ENCODE assay signal across 30 mouse cellular contexts in genomic region chr3:54446889-54447288, GRCm38 (mm10).
A peak's percentile ranks its signal among the peaks of the same experiment; 100 is the strongest.
DNase-seq lines count a peak whose midpoint lies in the region; ATAC-seq and TF ChIP-seq lines count a peak whose summit lies in the region.
"Had no signal": no experiment of that assay in that cellular context is flagged by ENCODE, and none has a peak within 500 bp of the region (broad histone marks: within the 10 kb centered on the region; RNA-seq: fewer than 3 reads in every experiment).

No protein-coding gene starts in this region.

- no peak for TF ChIP-seq POLR2A in myocyte (IDR thresholded peaks at IDR 0.05; ENCODE audit: insufficient read length, low read depth)

- H3K27ac ChIP-seq in embryonic facial prominence, embryonic 14.5 days (replicated peaks; ENCODE audit: low read depth, low read length): peak overlapping the region; percentile 10; the same call in 1 of the 2 replicates
- no peak overlapping the region; the same call in 1 of the 2 replicates for H3K27ac ChIP-seq in embryonic facial prominence, embryonic 10.5 days (replicated peaks)
- peak overlapping the region; percentile 57 for H3K27ac ChIP-seq in midbrain, embryonic 10.5 days (replicated peaks)
- H3K27ac ChIP-seq in midbrain, embryonic 11.5 days (ENCODE audit: low read depth, low read length): no peak overlapping the region
- H3K27ac ChIP-seq: embryonic facial prominence, embryonic 12.5 days; forebrain, embryonic 10.5 days; forebrain, embryonic 13.5 days; gastrocnemius, adult 2 months; heart, embryonic 10.5 days; heart, embryonic 13.5 days; hindbrain, embryonic 13.5 days; intestine, embryonic 15.5 days had no signal

- no peak for DNase-seq in embryonic facial prominence, embryonic 14.5 days (ENCODE audit: low spot score)
- DNase-seq in embryonic facial prominence, embryonic 10.5 days (ENCODE audit: low spot score): no peak
- no peak for DNase-seq in midbrain, embryonic 10.5 days (ENCODE audit: low spot score)
- no peak for DNase-seq in midbrain, embryonic 11.5 days (ENCODE audit: low spot score, missing footprints)
- peak; percentile 83 for DNase-seq in NIH3T3 (ENCODE audit: low read depth)
- no peak for DNase-seq in layer of hippocampus, adult 11-12 months (ENCODE audit: low spot score)
- no peak for DNase-seq in layer of hippocampus, postnatal 10 days (ENCODE audit: low spot score in 2 of 2)
- DNase-seq: adrenal gland, postnatal 10 days; adrenal gland, postnatal 36 days; B cell, adult 2 months; cerebellum, adult 18-20 months; cerebellum, adult 9-10 months; cerebellum, postnatal 14 days; gastrocnemius, adult 2 months; gastrocnemius, postnatal 14 days; heart, adult 18-20 months; heart, postnatal 14 days; heart, postnatal 4 days had no signal

- peaks cover 6% of the 10 kb centered on the region; the same call in 1 of the 2 replicates for H3K4me1 ChIP-seq in embryonic facial prominence, embryonic 14.5 days (ENCODE audit: control insufficient read depth, insufficient read depth, low read length)
- peaks cover 8% of the 10 kb centered on the region for H3K4me1 ChIP-seq in embryonic facial prominence, embryonic 10.5 days
- H3K4me1 ChIP-seq in midbrain, embryonic 10.5 days: peaks cover 17% of the 10 kb centered on the region
- no peaks in the 10 kb centered on the region for H3K4me1 ChIP-seq in midbrain, embryonic 11.5 days (ENCODE audit: control insufficient read depth, insufficient read depth, low read length)
- H3K4me1 ChIP-seq: forebrain, embryonic 13.5 days; heart, embryonic 10.5 days; hindbrain, embryonic 13.5 days; intestine, embryonic 15.5 days had no signal

- no peaks in the 10 kb centered on the region for H3K27me3 ChIP-seq in embryonic facial prominence, embryonic 14.5 days (replicated peaks; ENCODE audit: control insufficient read depth, insufficient read depth, low read length)
- no peaks in the 10 kb centered on the region for H3K27me3 ChIP-seq in embryonic facial prominence, embryonic 10.5 days (replicated peaks; ENCODE audit: low read depth, poor library complexity, severe bottlenecking)
- H3K27me3 ChIP-seq in midbrain, embryonic 10.5 days (ENCODE audit: low read depth, poor library complexity, severe bottlenecking): no peaks in the 10 kb centered on the region
- H3K27me3 ChIP-seq in midbrain, embryonic 11.5 days (ENCODE audit: control insufficient read depth, insufficient read depth, low read length): no peaks in the 10 kb centered on the region
- H3K27me3 ChIP-seq in myocyte (ENCODE audit: control insufficient read depth, insufficient read depth, insufficient read length): no peaks in the 10 kb centered on the region
- H3K27me3 ChIP-seq: embryonic facial prominence, embryonic 12.5 days; forebrain, embryonic 13.5 days; heart, embryonic 13.5 days; hindbrain, embryonic 13.5 days; intestine, embryonic 15.5 days had no signal

- no peak overlapping the region for H3K4me3 ChIP-seq in embryonic facial prominence, embryonic 14.5 days (ENCODE audit: low read depth, low read length)
- no peak overlapping the region for H3K4me3 ChIP-seq in embryonic facial prominence, embryonic 10.5 days
- no peak overlapping the region for H3K4me3 ChIP-seq in midbrain, embryonic 10.5 days
- no peak overlapping the region for H3K4me3 ChIP-seq in midbrain, embryonic 11.5 days (ENCODE audit: low read depth, low read length)
- no peak overlapping the region for H3K4me3 ChIP-seq in myocyte
- H3K4me3 ChIP-seq: embryonic facial prominence, embryonic 12.5 days; forebrain, embryonic 10.5 days; forebrain, embryonic 13.5 days; gastrocnemius, adult 2 months; heart, embryonic 10.5 days; heart, embryonic 13.5 days; hindbrain, embryonic 13.5 days; intestine, embryonic 15.5 days had no signal

- H3K9ac ChIP-seq in embryonic facial prominence, embryonic 14.5 days (ENCODE audit: low read depth, low read length): no peak overlapping the region
- H3K9ac ChIP-seq in midbrain, embryonic 11.5 days (ENCODE audit: low read length): no peak overlapping the region
- H3K9ac ChIP-seq: embryonic facial prominence, embryonic 12.5 days; forebrain, embryonic 13.5 days; heart, embryonic 13.5 days; hindbrain, embryonic 13.5 days; intestine, embryonic 15.5 days had no signal

- H3K36me3 ChIP-seq in embryonic facial prominence, embryonic 14.5 days (ENCODE audit: control insufficient read depth, insufficient read depth, low read length): no peaks in the 10 kb centered on the region
- no peaks in the 10 kb centered on the region for H3K36me3 ChIP-seq in embryonic facial prominence, embryonic 10.5 days (replicated peaks)
- no peaks in the 10 kb centered on the region for H3K36me3 ChIP-seq in midbrain, embryonic 10.5 days
- H3K36me3 ChIP-seq in midbrain, embryonic 11.5 days (ENCODE audit: control insufficient read depth, insufficient read depth, low read length): no peaks in the 10 kb centered on the region
- no peaks in the 10 kb centered on the region for H3K36me3 ChIP-seq in myocyte (ENCODE audit: control insufficient read depth, insufficient read depth)
- H3K36me3 ChIP-seq: embryonic facial prominence, embryonic 12.5 days; forebrain, embryonic 10.5 days; heart, embryonic 10.5 days; heart, embryonic 13.5 days; hindbrain, embryonic 13.5 days; intestine, embryonic 15.5 days had no signal

- no peaks in the 10 kb centered on the region for H3K9me3 ChIP-seq in embryonic facial prominence, embryonic 14.5 days (ENCODE audit: control insufficient read depth, low read length)
- H3K9me3 ChIP-seq in embryonic facial prominence, embryonic 10.5 days: no peaks in the 10 kb centered on the region
- H3K9me3 ChIP-seq in midbrain, embryonic 10.5 days (replicated peaks): no peaks in the 10 kb centered on the region
- H3K9me3 ChIP-seq in midbrain, embryonic 11.5 days (ENCODE audit: control insufficient read depth, low read length): no peaks in the 10 kb centered on the region
- H3K9me3 ChIP-seq: embryonic facial prominence, embryonic 12.5 days; forebrain, embryonic 10.5 days; forebrain, embryonic 13.5 days; heart, embryonic 10.5 days; heart, embryonic 13.5 days; hindbrain, embryonic 13.5 days; intestine, embryonic 15.5 days had no signal

- no peak for ATAC-seq in embryonic facial prominence, embryonic 14.5 days (ENCODE audit: low read depth)
- no peak for ATAC-seq in midbrain, embryonic 11.5 days (ENCODE audit: low FRiP score)
- ATAC-seq: activated CD4-positive, CD25-positive, alpha-beta regulatory T cell, adult 4 months; CD4-positive, CD25-positive, alpha-beta regulatory T cell, adult 4 months; forebrain, embryonic 13.5 days; forebrain, embryonic 16.5 days; hindbrain, embryonic 16.5 days; intestine, embryonic 15.5 days had no signal

- H3K4me2 ChIP-seq in embryonic facial prominence, embryonic 14.5 days (ENCODE audit: low read depth, low read length): no peak overlapping the region
- H3K4me2 ChIP-seq in midbrain, embryonic 11.5 days: no peak overlapping the region
- H3K4me2 ChIP-seq in myocyte (ENCODE audit: low read depth): peak overlapping the region; percentile 43
- H3K4me2 ChIP-seq: embryonic facial prominence, embryonic 12.5 days; forebrain, embryonic 13.5 days; heart, embryonic 13.5 days; hindbrain, embryonic 13.5 days; intestine, embryonic 15.5 days had no signal

- no peaks in the 10 kb centered on the region for H3K79me2 ChIP-seq in myocyte (ENCODE audit: control insufficient read depth, insufficient read depth)

- H3ac ChIP-seq in myocyte (ENCODE audit: control insufficient read depth, insufficient read length): no peak overlapping the region

- WGBS in embryonic facial prominence, embryonic 14.5 days: 34% methylated on average over 3 of the region's 3 CpGs
- 47% methylated on average over 3 of the region's 3 CpGs for WGBS in embryonic facial prominence, embryonic 10.5 days
- WGBS in midbrain, embryonic 10.5 days: 41% methylated on average over 3 of the region's 3 CpGs
- WGBS in midbrain, embryonic 11.5 days: 36% methylated on average over 3 of the region's 3 CpGs

TF ChIP-seq in myocyte, 11 proteins besides CTCF, POLR2A, EP300 and RAD21:
- TF ChIP-seq USF1 (IDR thresholded peaks at IDR 0.05; ENCODE audit: low read depth) (peak; percentile 38), MYOG (IDR thresholded peaks at IDR 0.05; ENCODE audit: control insufficient read depth in 1 of 3, insufficient read depth in 1 of 3, insufficient read length in 2 of 3, low read depth in 2 of 3) (no peak), SRF (IDR thresholded peaks at IDR 0.05; ENCODE audit: control insufficient read depth, insufficient read length, low read depth) (no peak), MAX (IDR thresholded peaks at IDR 0.05; ENCODE audit: low read depth) (peak; percentile 10), TCF3 (IDR thresholded peaks at IDR 0.05; ENCODE audit: insufficient read length, low read depth) (no peak), MYOD1 (IDR thresholded peaks at IDR 0.05; ENCODE audit: control insufficient read depth in 1 of 3, insufficient read length in 2 of 3, low read depth in 2 of 3) (no peak)

Comparison
In these comparisons a context has a peak if more than half of its experiments do, and no peak if none do; other contexts are left out.
1. H3K27ac ChIP-seq: peak in embryonic facial prominence, embryonic 14.5 days (single experiment) and midbrain, embryonic 10.5 days (single experiment); none in embryonic facial prominence, embryonic 10.5 days (single experiment) and midbrain, embryonic 11.5 days (single experiment).